ENCODE assay signal across 7 mouse cellular contexts in the genomic region with DNA sequence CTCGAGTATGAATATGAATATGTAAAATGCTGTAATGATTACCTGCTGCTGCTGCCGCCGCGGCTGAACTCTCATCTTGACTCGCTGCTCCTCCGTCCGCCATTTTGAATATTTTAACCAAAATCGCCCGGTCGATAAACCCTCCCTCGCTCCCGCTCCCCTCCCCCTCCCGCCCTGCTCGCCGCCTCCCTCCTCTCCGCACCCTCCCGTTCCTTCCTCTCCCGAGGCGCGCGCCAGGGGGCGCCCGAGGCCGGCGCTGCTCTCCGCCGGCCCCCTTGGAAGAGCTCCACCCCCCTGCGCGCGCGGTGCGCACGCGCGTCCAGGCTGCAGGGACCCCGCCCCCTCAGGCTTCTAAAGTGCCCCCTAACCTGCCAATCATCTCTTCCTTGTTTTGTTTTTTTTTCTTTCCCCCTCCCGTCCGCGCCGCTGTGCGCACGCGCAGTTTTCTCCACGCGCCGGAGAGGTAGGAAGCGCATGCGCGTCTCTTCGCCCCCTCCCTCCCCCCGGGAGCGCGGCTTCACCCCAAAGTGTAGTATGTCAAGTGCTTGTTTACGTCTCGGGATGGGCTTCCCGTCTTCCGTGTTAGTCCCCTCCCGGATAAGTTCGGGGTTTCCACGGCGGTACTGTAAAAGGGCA. TPM values are rescaled to one million over a fixed set of nuclear protein-coding genes. Genes with fewer than 3 reads are reported as not detected.
DNase-seq lines count a peak whose midpoint lies in the region; ATAC-seq lines count a peak whose summit lies in the region.

Pou2f1 (minus strand) TSS at position 159 of the 636 bp plus-strand sequence.

- peak within 1 kb of the TSS; percentile 99 for H3K4me3 ChIP-seq in embryonic facial prominence, embryonic 11.5 days (ENCODE audit: low read depth, low read length)
- peak within 1 kb of the TSS; percentile 98 for H3K4me3 ChIP-seq in limb, embryonic 10.5 days
- H3K4me3 ChIP-seq in midbrain, embryonic 13.5 days (replicated peaks) = peak within 1 kb of the TSS; percentile 99

- DNase-seq in adrenal gland, postnatal 14 days = peak; percentile 98
- DNase-seq in embryonic facial prominence, embryonic 11.5 days (ENCODE audit: low spot score) = peak; percentile 98
- DNase-seq in kidney, adult 11 months = peak; percentile 97
- peak; percentile 98 for DNase-seq in limb, embryonic 10.5 days (ENCODE audit: low spot score)
- DNase-seq in spleen, adult 12 weeks (ENCODE audit: low spot score) = peak; percentile 97

- H3K4me2 ChIP-seq in embryonic facial prominence, embryonic 11.5 days (ENCODE audit: low read depth, low read length) = peak within 1 kb of the TSS; percentile 83
- peak within 1 kb of the TSS; percentile 85 for H3K4me2 ChIP-seq in midbrain, embryonic 13.5 days (replicated peaks)

- H3K4me1 ChIP-seq in embryonic facial prominence, embryonic 11.5 days (ENCODE audit: control insufficient read depth, insufficient read depth, low read length) = no peaks in the 10 kb centered on the region
- peaks cover 38% of the 10 kb centered on the region for H3K4me1 ChIP-seq in limb, embryonic 10.5 days
- H3K4me1 ChIP-seq in midbrain, embryonic 13.5 days (replicated peaks) = peaks cover 28% of the 10 kb centered on the region

- H3K36me3 ChIP-seq in embryonic facial prominence, embryonic 11.5 days (replicated peaks; ENCODE audit: control insufficient read depth, insufficient read depth, low read depth, low read length) = no peaks in the 10 kb centered on the region
- no peaks in the 10 kb centered on the region for H3K36me3 ChIP-seq in limb, embryonic 10.5 days
- no peaks in the 10 kb centered on the region for H3K36me3 ChIP-seq in midbrain, embryonic 13.5 days

- WGBS in embryonic facial prominence, embryonic 11.5 days = under 1% methylated on average over 51 of the region's 61 CpGs
- under 1% methylated on average over 61 of the region's 61 CpGs for WGBS in limb, embryonic 10.5 days
- WGBS in midbrain, embryonic 13.5 days = under 1% methylated on average over 59 of the region's 61 CpGs

- no peaks in the 10 kb centered on the region for H3K9me3 ChIP-seq in embryonic facial prominence, embryonic 11.5 days (replicated peaks; ENCODE audit: control insufficient read depth, low read length)
- no peaks in the 10 kb centered on the region for H3K9me3 ChIP-seq in limb, embryonic 10.5 days (replicated peaks)
- H3K9me3 ChIP-seq in midbrain, embryonic 13.5 days = no peaks in the 10 kb centered on the region

- H3K27me3 ChIP-seq in embryonic facial prominence, embryonic 11.5 days (ENCODE audit: control insufficient read depth, insufficient read depth, low read length) = no peaks in the 10 kb centered on the region
- no peaks in the 10 kb centered on the region for H3K27me3 ChIP-seq in limb, embryonic 10.5 days (ENCODE audit: low read depth, poor library complexity, severe bottlenecking)
- H3K27me3 ChIP-seq in midbrain, embryonic 13.5 days = no peaks in the 10 kb centered on the region

- H3K9ac ChIP-seq in embryonic facial prominence, embryonic 11.5 days (replicated peaks; ENCODE audit: low read length) = peak within 1 kb of the TSS; percentile 98
- peak within 1 kb of the TSS; percentile 98 for H3K9ac ChIP-seq in midbrain, embryonic 13.5 days (replicated peaks)

- ATAC-seq in embryonic facial prominence, embryonic 11.5 days (replicated peaks; ENCODE audit: insufficient number of reproducible peaks, low FRiP score, low TSS enrichment, low read depth) = peak; percentile 89
- peak; percentile 71 for ATAC-seq in granulocyte monocyte progenitor cell, adult 5-6 weeks (replicated peaks; ENCODE audit: poor library complexity, severe bottlenecking)
- peak; percentile 85 for ATAC-seq in midbrain, embryonic 13.5 days

- H3K27ac ChIP-seq in embryonic facial prominence, embryonic 11.5 days (replicated peaks; ENCODE audit: low read depth, low read length) = peak within 1 kb of the TSS; percentile 94
- H3K27ac ChIP-seq in limb, embryonic 10.5 days = peak within 1 kb of the TSS; percentile 99
- H3K27ac ChIP-seq in midbrain, embryonic 13.5 days = peak within 1 kb of the TSS; percentile 98

RNA-seq across cellular contexts. Expression of gene Pou2f1, which starts in this region (rescaled TPM):
- total RNA-seq in adrenal gland, postnatal 14 days (2021) = 15.0 and 18.8 TPM in 2 replicates
- 22.1 and 22.8 TPM in 2 replicates for polyA plus RNA-seq in embryonic facial prominence, embryonic 11.5 days (2014; fragmentation: Nextera tagmentation; extraction: Ambion mirVana)
- total RNA-seq in granulocyte monocyte progenitor cell, adult 5-6 weeks (2014; fragmentation: Nextera tagmentation) = 20.4 and 31.4 TPM in 2 replicates
- total RNA-seq in granulocyte monocyte progenitor cell, adult 5-6 weeks (2017) = 12.7 and 20.3 TPM in 2 replicates
- polyA plus RNA-seq in limb, embryonic 10.5 days (2016; fragmentation: Nextera tagmentation; extraction: Ambion mirVana) = 28.8 and 32.3 TPM in 2 replicates
- 26.0 and 27.7 TPM in 2 replicates for polyA plus RNA-seq in midbrain, embryonic 13.5 days (2015; fragmentation: Nextera tagmentation; extraction: Ambion mirVana)

Comparison
In these comparisons a context has a peak if more than half of its experiments do, and no peak if none do; other contexts are left out.
1. Peak in every context shown above with its lines: DNase-seq, ATAC-seq, H3K4me3 ChIP-seq and H3K27ac ChIP-seq.